Mouse (Mus musculus): ENCODE data around the gene Pcolce2.

- TF ChIP-seq CTCF (IDR thresholded peaks at IDR 0.05; ENCODE audit: control insufficient read depth, insufficient read depth, insufficient replicate concordance, low read depth, low read length) (no peak), POLR2A (IDR thresholded peaks at IDR 0.05; ENCODE audit: control insufficient read depth, low read depth, low read length) (no peak)
Observed at GRCm38 (mm10) chr9:95654356-95654755, 17.0 kb downstream of the Pcolce2 start.

All from testis, adult 2 months (tissue).